Mouse (Mus musculus): Measurements from ENCODE around the gene 1700012A03Rik. TPM values are rescaled to one million over a fixed set of nuclear protein-coding genes. Genes with fewer than 3 reads are reported as not detected.
A peak's percentile ranks its signal among the peaks of the same experiment; 100 is the strongest.

The 1700012A03Rik gene
- total RNA-seq (2021), result not detected
- long read RNA-seq, experiment 1, result 0 reads
- long read RNA-seq, experiment 2, result 0 reads

DNA sequence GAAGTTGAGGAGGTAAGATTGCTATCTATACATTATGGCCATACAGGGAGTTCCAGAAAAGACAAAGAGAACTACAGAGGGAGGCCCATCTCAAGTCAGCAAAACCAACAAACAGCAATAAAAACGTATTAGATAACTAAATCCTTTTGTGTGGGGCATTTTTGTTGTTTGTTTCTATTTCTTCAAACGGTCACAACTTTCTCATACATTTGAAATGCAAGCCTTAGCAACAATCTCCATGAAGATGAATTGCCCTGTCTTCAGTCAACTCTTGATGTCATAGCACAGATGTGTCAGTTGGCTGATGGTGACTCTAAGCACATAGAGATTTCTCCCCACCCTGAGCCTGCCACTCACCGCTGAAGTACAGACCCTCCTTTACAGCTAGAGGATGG, at the start of gene 1700012A03Rik:
TSS of gene 1700012A03Rik (plus strand) at position 296 of the 395 bp plus-strand sequence.
- DNase-seq, result no peak
- intact Hi-C loops (cut with DNase I; ENCODE audit: low total_unique reads), result no loop called here

DNA sequence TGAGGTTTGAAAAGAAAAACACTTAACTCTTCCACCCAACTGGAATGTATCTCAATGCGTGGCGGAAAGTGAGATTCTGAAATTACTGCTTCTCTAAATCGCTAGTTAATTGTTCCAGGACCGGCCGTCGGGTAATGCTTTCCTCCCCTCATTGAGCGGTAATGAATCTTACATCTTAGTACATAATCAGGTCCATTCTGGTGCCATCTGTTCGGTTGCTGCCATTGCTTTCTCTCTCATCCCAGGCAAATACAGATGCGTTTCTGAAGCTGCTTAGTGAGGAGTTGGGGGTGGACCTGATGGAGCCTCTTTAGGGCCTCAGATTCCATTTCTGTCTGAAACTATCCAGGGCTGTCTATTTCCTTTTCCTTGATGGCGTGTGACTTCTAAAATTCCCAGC, 45.8 kb upstream of the 1700012A03Rik start:
- intact Hi-C loops (cut with DNase I; ENCODE audit: low total_unique reads), result no loop called here
- DNase-seq, result no peak

DNA sequence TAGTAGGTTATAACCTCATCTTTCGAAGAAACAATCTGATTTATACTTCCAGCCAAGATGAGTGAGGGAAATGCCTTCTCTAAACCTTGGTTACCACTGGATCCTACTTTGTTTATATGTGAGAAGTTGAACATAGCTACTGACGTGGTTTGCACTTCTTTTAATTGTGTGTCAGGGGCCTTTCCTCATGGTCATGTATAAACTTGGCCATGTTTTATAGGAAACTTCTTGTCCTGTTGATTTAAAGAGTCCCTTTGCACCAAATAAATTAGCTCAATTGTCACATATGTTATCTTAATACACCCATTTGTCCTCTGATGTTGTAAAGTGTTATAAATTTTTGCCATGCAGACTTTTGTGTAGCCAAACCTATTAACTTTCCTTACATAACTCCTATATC, 44.1 kb upstream of the 1700012A03Rik start:
- intact Hi-C loops (cut with DNase I; ENCODE audit: low total_unique reads), result no loop called here
- no peak for DNase-seq

- no peak for DNase-seq
- intact Hi-C loops (cut with DNase I; ENCODE audit: low total_unique reads), result no loop called here
These were observed 43.7 kb upstream of the 1700012A03Rik start for GRCm38 (mm10) chr6:32006382-32006781.

DNA sequence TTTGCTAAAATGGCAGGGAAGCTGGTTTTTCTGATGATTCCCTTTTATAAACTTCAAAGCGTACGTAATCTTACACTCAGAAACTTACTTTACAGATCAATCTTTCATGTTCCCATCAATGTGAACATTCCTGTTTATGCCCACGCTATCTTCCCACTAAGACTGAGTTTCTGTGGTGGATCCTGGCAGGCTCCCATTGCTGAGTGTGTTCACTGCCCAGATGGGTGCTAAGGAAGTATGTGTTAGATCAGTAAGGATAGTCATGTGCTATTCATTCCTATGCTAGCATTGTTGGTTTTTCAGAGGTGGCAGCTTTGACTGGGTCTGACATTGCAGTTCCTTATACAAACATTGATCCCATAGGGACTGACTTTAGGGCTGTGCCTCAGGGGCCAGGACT, 42.7 kb upstream of the 1700012A03Rik start:
- DNase-seq, result no peak
- intact Hi-C loops (cut with DNase I; ENCODE audit: low total_unique reads), result no loop called here

GRCm38 (mm10) chr6:32016841-32017240, 33.2 kb upstream of the 1700012A03Rik start:
- intact Hi-C loops (cut with DNase I; ENCODE audit: low total_unique reads), result no loop called here
- peak; percentile 14 for DNase-seq

GRCm38 (mm10) chr6:32017406-32018104, 32.5 kb upstream of the 1700012A03Rik start:
- DNase-seq, result no peak
- intact Hi-C loops (cut with DNase I; ENCODE audit: low total_unique reads), result no loop called here

GRCm38 (mm10) chr6:32018105-32018446, 32.0 kb upstream of the 1700012A03Rik start:
- DNase-seq, result no peak
- intact Hi-C loops (cut with DNase I; ENCODE audit: low total_unique reads), result no loop called here

GRCm38 (mm10) chr6:32021853-32022536, 28.1 kb upstream of the 1700012A03Rik start:
- intact Hi-C loops (cut with DNase I; ENCODE audit: low total_unique reads), result no loop called here
- DNase-seq, result no peak

- intact Hi-C loops (cut with DNase I; ENCODE audit: low total_unique reads), result no loop called here
- DNase-seq, result no peak
These were observed 27.5 kb upstream of the 1700012A03Rik start for GRCm38 (mm10) chr6:32022537-32022869.

- DNase-seq, result no peak
These were observed 21.6 kb upstream of the 1700012A03Rik start for GRCm38 (mm10) chr6:32028228-32029009.

DNA sequence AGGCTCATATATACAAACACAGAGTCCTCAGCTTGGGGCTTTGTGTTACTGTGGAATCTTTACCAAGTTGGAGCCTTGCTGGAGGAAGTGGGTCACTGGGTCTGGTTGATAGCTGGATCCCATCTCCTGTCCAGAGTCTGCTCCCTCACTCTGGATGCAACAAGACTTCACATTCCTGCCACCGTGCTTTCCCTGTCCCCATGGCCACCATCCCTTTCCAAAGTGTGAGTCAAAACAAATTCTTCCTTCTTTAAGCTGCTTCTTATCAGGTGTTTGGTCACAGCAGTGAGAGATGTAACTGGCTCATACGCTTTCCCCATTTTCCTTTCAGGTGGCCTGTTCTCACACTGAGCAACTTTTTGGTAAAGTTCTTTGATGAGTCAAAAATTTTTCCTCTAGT, 15.8 kb upstream of the 1700012A03Rik start:
- no peak for DNase-seq
- intact Hi-C loops (cut with DNase I; ENCODE audit: low total_unique reads), result no loop called here

More at GRCm38 (mm10) chr6:32028228-32029009, 21.6 kb upstream of the 1700012A03Rik start:
- intact Hi-C loops (cut with DNase I; ENCODE audit: low total_unique reads), result no loop called here

DNA sequence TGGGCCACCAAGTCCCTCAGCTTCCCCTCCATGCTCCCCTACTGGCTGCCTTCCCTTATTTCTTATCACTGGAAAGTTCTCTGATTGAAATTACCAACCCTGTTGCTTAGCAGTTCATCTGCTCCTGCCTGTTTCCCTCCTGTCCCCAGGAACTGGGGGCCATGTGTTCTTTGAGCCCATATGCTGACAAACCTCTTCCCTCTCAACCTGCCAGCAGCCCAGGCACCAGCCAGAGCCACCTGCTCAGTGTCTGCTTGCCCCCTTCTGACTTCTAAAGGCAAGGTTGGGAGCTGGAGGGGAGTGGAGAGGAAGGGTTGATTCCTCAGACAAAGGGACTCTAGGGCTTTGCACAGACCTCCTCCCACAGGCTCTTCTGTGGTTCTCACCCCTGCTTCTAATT, 4.7 kb upstream of the 1700012A03Rik start:
- intact Hi-C loops (cut with DNase I; ENCODE audit: low total_unique reads), result no loop called here
- no peak for DNase-seq

GRCm38 (mm10) chr6:32049256-32049950, 643 bp upstream of the 1700012A03Rik start:
- intact Hi-C loops (cut with DNase I; ENCODE audit: low total_unique reads), result no loop called here
- no peak for DNase-seq

DNA sequence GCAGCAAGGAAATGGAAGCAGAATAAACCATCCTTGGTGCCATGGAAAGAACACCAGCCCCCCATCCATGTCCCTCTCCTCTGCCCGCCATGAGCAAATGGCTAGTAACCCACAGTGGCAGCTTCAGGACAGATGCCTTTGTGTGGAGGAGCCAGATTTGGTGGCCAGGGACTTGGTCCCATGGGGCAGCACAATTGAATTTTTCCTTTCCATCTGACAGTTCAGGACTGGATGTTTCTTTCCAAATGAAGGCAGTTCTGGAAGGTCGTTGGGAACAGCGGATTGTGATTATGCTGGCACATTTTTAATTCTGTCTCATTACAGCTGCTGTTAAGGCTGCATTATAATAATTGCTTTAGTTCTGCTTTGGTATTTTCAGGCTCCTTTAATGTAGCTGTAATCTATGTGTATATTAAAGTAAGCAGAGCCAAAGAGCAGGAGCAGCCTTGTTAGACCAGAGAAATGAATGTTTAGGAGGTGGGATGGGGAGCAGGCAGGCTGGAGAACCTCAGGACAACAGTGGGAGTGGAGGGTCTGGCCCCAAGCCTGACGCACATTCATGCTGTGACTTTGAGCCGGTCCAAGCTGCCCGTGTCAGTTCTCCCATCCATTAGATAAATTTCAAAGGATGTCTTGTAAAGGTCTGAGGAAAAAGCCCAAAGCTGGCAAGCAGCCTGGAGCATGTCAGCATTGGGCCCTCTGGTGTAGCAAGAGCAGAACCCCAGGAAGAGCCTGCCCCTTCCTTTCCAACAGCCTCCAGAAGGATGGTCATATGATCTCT, 2.3 kb downstream of the 1700012A03Rik start:
- DNase-seq, result no peak
- intact Hi-C loops (cut with DNase I; ENCODE audit: low total_unique reads), result no loop called here

- DNase-seq, result no peak
- intact Hi-C loops (cut with DNase I; ENCODE audit: low total_unique reads), result no loop called here
These were observed 6.5 kb downstream of the 1700012A03Rik start for GRCm38 (mm10) chr6:32056525-32056924.

DNA sequence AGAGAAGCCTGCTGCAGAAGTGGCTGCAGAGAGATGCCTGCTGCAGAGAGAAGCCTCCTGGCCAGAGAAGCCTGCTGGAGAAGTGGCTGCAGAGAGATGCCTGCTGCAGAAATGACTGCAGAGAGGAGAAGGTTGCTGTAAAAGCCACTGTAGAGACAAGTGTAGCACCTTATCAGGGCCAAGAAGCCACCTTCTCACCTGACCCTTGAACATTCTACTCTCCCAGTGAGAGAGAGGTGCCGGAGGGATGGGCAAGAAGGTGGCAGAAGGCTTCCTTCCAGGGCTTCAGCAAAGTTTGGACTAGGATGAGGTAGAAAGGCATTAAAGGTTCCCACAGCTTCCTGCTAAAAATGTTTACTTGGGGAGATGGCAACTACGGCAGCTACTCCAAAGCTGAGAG, 8.5 kb downstream of the 1700012A03Rik start:
- intact Hi-C loops (cut with DNase I; ENCODE audit: low total_unique reads), result no loop called here
- DNase-seq, result no peak

DNA sequence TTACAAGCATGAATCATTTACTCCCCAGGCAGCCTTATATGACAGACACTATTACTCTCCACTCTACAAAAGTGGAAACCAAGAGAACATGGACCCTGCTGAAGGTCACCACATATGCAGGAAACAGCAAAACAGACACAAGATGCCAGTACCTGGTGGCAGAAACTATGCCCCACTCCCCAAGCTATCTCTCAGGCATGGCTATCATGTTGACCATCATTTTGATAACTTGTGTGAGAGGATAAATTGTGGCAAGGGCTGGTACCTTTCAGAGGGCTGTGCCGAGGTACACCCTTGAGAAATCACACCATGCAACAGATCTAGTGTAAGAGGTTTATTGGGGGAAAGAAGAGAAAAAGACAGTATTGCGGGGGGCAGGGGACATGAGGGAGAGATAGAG, 10.6 kb downstream of the 1700012A03Rik start:
- intact Hi-C loops (cut with DNase I; ENCODE audit: low total_unique reads), result no loop called here
- no peak for DNase-seq

DNA sequence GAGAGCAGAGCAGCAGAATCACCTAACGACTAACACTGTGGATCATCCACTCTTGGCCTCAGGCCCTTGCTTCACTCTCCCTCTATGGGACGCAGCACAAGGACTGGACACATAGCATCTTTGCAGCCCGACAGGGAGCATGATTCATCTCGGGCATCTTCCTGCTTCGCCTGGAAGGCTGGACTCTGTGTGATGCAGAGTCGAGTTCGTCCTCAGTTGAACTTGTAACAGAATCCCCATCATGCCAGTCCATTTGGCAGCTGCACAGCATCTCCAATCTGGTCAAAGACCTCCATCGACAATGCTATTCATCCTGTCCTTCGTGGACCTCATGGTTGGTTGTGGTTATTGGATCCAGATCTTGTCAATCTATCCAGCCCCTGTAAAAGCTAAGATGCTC, 11.2 kb downstream of the 1700012A03Rik start:
- intact Hi-C loops (cut with DNase I; ENCODE audit: low total_unique reads), result no loop called here
- DNase-seq, result no peak

Data from gastrocnemius, postnatal 14 days (tissue).